Mouse (Mus musculus): ENCODE measurements around the gene Fabp7. TPM values are rescaled to one million over a fixed set of nuclear protein-coding genes. Genes with fewer than 3 reads are reported as not detected.

Gene Fabp7
- polyA plus RNA-seq, 2 experiments, result 0.70 to 1.6 TPM

- Histone ChIP-seq H3K27me3 (ENCODE audit: control insufficient read depth, insufficient read depth, low read length) (no peaks in the 10 kb centered on the region), H3K9me3 (ENCODE audit: control insufficient read depth, low read length) (no peaks in the 10 kb centered on the region), H3K4me1 (replicated peaks; ENCODE audit: control insufficient read depth in 2 of 2, insufficient read depth in 2 of 2, low read length in 1 of 2) (no peaks in the 10 kb centered on the region), H3K4me3 (ENCODE audit: insufficient read depth in 1 of 2, low read depth in 2 of 2, low read length in 2 of 2) (no peak overlapping the region), H3K4me2 (ENCODE audit: low read depth) (no peak overlapping the region), H3K36me3 (replicated peaks; ENCODE audit: control insufficient read depth, insufficient read depth, low read depth) (no peaks in the 10 kb centered on the region), H3K9ac (replicated peaks) (no peak overlapping the region), H3K27ac (no peak overlapping the region)
- TF ChIP-seq EP300 (IDR thresholded peaks at IDR 0.05; ENCODE audit: low read depth) (no peak), CTCF (IDR thresholded peaks at IDR 0.05; ENCODE audit: low read depth) (no peak)
- ATAC-seq (ENCODE audit: insufficient read depth) (no peak), DNase-seq (ENCODE audit: low read depth in 3 of 3, low spot score in 3 of 3) (no peak)
- WGBS (ENCODE audit: insufficient replicate concordance), result 65% methylated on average over 1 of the region's 1 CpGs
These were observed 50.4 kb downstream of the Fabp7 start for GRCm38 (mm10) chr10:57835094-57835493.

DNA sequence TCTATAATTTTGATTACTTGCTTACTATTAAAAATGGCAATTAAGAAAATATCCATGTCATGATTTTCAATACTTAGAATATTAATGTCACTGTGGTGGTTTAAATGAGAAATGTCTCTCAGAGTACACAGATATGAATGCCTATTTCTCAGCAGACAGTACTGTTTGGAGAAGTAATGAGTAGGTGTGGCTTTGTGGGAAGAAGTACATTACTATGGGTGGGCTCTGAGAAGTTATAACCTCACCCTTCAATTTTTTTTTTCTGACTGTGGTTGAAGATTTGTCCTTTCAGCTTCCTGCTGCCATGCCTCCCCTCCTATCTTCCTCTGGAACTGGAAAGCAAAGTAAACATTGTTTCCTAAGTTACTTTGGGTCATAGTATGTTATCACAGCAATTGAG lies 51.3 kb downstream of the Fabp7 start:
- TF ChIP-seq CTCF (IDR thresholded peaks at IDR 0.05; ENCODE audit: low read depth), result no peak
- TF ChIP-seq EP300 (IDR thresholded peaks at IDR 0.05; ENCODE audit: low read depth), result no peak
- H3K27ac ChIP-seq, result no peak overlapping the region
- H3K27me3 ChIP-seq (ENCODE audit: control insufficient read depth, insufficient read depth, low read length), result no peaks in the 10 kb centered on the region
- no peak overlapping the region for H3K9ac ChIP-seq (replicated peaks)
- H3K36me3 ChIP-seq (replicated peaks; ENCODE audit: control insufficient read depth, insufficient read depth, low read depth), result no peaks in the 10 kb centered on the region
- no peak overlapping the region for H3K4me3 ChIP-seq (ENCODE audit: insufficient read depth in 1 of 2, low read depth in 2 of 2, low read length in 2 of 2)
- DNase-seq (ENCODE audit: low read depth in 3 of 3, low spot score in 3 of 3), result no peak
- no peak for ATAC-seq (ENCODE audit: insufficient read depth)
- no peak overlapping the region for H3K4me2 ChIP-seq (ENCODE audit: low read depth)
- no peaks in the 10 kb centered on the region for H3K4me1 ChIP-seq (replicated peaks; ENCODE audit: control insufficient read depth in 2 of 2, insufficient read depth in 2 of 2, low read length in 1 of 2)
- H3K9me3 ChIP-seq (ENCODE audit: control insufficient read depth, low read length), result no peaks in the 10 kb centered on the region

Other genes starting within 250 kb of the Fabp7 start
- 0.26 and 0.58 TPM in 2 replicates for gene Pkib, start 152.9 kb upstream of the Fabp7 start, polyA plus RNA-seq (2012; rRNA removed)
- gene Pkib, start 152.9 kb upstream of the Fabp7 start, polyA plus RNA-seq (2014; fragmentation: Nextera tagmentation; extraction: Ambion mirVana), result 0.55 and 0.69 TPM in 2 replicates
- gene Smpdl3a, start 9.5 kb downstream of the Fabp7 start, polyA plus RNA-seq (2012; rRNA removed), result 9.1 and 12.0 TPM in 2 replicates
- gene Smpdl3a, start 9.5 kb downstream of the Fabp7 start, polyA plus RNA-seq (2014; fragmentation: Nextera tagmentation; extraction: Ambion mirVana), result 21.8 and 24.9 TPM in 2 replicates